Mouse (Mus musculus) Muller cell, postnatal 12 days (primary cell): ENCODE data around the gene Gm3543.
"Not testable (repeated sequence)": the region's sequence is repeated elsewhere in the genome, so short reads cannot be mapped to it uniquely, and the experiment has no call there.

Experiments
- DNase-seq: peaks from one replicate; pipeline ENCODE4 v3.0.0-alpha.2; 2015; ENCODE audit errors: inconsistent ontology term

Gm3543 gene

DNA sequence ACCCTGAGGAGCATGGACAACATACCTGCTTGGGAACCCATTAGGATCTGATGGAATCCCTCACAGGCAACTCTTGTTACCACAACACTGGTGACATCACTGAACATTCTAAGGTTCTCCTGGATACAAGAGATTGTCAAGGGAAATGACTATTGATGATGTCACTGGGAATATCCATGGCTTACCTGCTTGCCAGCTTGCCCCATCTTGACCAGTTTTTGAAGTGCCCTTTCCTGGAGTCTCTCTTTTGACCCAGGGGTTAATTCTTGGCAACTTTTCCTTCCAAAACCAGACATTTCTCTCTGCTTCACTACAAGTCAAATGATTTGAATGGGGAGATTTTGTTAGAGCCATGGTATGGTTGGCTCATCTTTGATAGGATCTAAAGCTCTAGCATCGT is at the start of gene Gm3543:
Gene Gm3543, minus strand, starts transcription at position 101 of the 400 bp plus-strand sequence.
- DNase-seq: not testable (repeated sequence)

GRCm38 (mm10) chr14:41968596-41968995 is 14.5 kb downstream of the Gm3543 start:
- DNase-seq: not testable (repeated sequence)

- DNase-seq: not testable (repeated sequence)
Measured at GRCm38 (mm10) chr14:41967827-41968226, 15.3 kb downstream of the Gm3543 start, which contains the start of gene Gm6401. Gene Gm6401 (minus strand): TSS chr14:41967927.

DNA sequence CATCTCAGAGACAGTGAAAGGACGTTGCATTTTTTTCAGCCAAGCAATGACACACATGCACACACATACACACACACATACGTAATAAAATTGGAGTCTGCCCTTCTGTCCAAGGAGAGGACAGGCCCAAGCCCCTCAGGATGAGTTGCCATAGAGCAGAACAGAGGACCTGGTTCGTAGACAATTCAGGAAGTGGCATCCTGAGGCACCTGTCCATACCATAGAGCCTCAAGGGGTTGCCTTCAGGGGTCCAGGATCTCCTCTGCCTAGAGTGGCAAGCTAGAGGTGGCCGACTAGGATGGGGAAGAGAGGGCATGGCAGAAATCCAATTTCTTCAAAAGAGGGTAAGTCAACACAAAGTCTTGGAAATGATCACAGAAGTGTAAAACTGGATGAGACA is 19.0 kb downstream of the Gm3543 start:
- not testable (repeated sequence) for DNase-seq

GRCm38 (mm10) chr14:41943695-41944094 is 39.4 kb downstream of the Gm3543 start, which contains the start of gene 1700024B05Rik:
Gene 1700024B05Rik (plus strand): TSS chr14:41943995.
- DNase-seq: not testable (repeated sequence)
